Mouse (Mus musculus): ENCODE data around the gene Saa1.

GRCm38 (mm10) chr7:46723849-46724248, 18.9 kb downstream of the Saa1 start:
- TF ChIP-seq CTCF (conservative IDR thresholded peaks at IDR 0.05; ENCODE audit: insufficient read depth, insufficient read length, low read depth, low read length): no peak
- no peak for TF ChIP-seq POLR2A (IDR thresholded peaks at IDR 0.05; ENCODE audit: low read depth, low read length)

All from kidney, adult 2 months (tissue).